Mouse (Mus musculus) adrenal gland, adult (tissue): Measurements from ENCODE around the gene Capn15.

Source experiments
- DNase-seq, 2 experiments: peaks; one replicate each; pipeline ENCODE4 v3.0.0; 2022 to 2023; ENCODE audit warnings: low spot score in 1 of 2; ENCODE audit not compliant: inconsistent age in 2 of 2

The Capn15 gene

DNA sequence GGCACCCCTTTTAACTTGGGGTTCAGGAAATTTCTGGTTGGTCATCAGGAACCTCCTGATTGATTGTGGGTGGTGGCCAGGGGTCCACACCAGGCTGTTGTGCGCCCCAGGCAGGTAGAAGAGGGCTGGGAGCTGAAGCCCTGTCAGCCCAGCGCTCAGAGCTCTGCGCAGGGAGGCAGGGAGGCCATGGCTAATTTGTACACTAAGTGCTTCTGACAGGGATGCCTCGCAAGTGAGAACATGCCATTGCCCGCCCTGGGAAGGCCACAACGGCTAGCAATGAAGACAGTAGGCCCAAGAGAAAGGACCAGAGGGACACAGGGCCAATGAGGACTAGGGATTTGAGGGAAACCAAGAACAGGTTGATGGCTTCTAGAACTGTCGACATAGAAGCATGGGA is 29.0 kb downstream of the Capn15 start:
- DNase-seq, result no peak

- no peak for DNase-seq
Measured at GRCm38 (mm10) chr17:25956201-25956600, 29.4 kb downstream of the Capn15 start.

GRCm38 (mm10) chr17:25955736-25956135 is 29.9 kb downstream of the Capn15 start:
- no peak for DNase-seq

GRCm38 (mm10) chr17:25954671-25955070 is 30.9 kb downstream of the Capn15 start:
- DNase-seq, result no peak

DNA sequence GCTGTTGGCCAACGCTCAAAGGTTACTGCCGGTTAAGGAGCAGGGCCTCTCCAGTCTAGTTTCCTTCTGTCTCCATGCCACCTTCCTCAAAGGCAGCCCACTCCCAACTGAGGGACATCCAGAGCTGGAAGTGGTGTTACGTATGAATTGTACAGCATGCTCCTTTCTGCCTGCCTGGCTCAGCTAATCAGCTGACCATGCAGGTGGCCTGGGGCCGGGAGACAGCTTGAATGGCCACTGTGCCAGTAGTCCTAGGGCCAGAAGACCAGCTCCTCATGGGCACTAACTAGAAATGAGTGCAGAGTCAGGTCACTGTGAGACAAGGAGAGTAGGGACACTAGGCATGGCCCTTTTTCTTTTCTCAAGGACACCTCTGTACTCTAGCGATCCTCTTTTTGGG is 32.4 kb downstream of the Capn15 start:
- no peak for DNase-seq

- no peak for DNase-seq
Measured at GRCm38 (mm10) chr17:25951803-25952623, 33.6 kb downstream of the Capn15 start, which contains the start of gene A930017K11Rik. Gene A930017K11Rik, minus strand, starts transcription at chr17:25952565.

DNA sequence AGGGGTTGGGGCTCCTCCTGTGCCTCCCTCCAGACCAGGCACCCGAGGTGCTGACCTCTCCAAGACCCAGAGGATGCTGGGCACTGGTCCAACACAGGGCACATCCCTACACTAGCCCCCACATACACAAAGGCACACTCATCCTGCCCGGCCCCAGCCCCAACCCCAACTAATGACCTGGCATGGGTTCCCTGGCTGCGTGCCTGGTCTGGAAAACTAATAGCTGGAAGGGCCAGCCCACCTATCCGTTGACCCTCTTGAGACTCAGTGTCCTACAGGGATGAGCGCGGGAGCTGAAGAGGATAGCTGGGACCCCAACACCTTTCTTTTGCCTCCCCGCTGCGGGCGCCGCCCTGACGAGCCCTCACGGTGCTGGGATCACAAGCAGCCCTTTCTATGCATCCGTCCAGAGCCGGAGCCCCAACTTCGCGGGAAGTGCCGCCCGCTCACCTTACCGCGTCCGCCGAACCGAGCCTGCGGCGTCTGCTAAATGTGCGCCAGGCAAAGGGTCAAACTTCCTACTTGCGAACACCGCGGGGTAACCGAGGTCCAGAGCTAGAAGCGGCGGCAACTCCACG is 34.3 kb downstream of the Capn15 start:
- peak in 1 of 2 experiments; percentile 37 for DNase-seq

- DNase-seq, result no peak
Measured at GRCm38 (mm10) chr17:25950706-25951105, 34.9 kb downstream of the Capn15 start.

GRCm38 (mm10) chr17:25949981-25950380 is 35.6 kb downstream of the Capn15 start:
- DNase-seq, result no peak

GRCm38 (mm10) chr17:25948051-25948450 is 37.5 kb downstream of the Capn15 start:
- no peak for DNase-seq

DNA sequence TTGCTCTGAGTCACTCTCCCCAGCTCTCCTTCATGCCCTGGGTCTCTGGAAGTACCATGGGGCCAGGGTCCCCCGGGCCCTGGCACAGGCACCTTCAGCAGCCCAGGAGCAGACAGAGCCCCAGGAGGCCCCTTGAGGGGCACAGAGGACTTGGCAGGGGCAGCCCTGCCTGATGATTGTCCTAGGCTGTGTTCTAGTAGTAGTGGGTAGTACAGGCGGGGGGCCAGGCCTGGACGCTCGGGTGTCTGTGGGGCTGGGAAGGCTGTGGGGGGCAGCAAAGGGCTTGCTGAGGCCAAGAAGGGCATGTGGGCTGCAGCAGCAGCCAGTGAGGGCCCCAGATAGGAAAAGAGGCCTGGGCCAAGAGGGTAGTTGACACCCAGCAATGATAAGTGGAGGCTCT is 38.0 kb downstream of the Capn15 start:
- DNase-seq, result no peak

DNA sequence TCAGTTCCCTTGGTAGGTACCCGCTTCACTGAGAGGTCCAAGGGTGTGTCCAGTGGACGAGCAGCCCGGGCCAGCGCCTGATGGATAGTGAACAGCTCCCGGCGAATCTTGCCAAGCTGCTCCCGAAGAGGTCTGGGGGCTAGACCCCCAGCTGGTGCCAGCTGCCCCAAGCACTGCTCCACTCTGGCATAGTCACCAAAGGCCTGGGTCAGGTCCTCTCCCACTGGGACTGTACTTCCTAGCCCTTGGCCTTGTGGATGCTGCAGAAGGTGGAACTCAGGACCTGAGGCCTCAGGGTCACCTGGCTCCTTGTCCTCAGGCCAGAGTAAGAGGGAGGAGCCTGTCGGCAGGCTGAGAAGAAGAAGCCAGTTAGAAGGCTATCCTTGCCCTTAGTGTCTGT is 38.7 kb downstream of the Capn15 start:
- DNase-seq, result no peak

- no peak for DNase-seq
Measured at GRCm38 (mm10) chr17:25946349-25946748, 39.2 kb downstream of the Capn15 start.

DNA sequence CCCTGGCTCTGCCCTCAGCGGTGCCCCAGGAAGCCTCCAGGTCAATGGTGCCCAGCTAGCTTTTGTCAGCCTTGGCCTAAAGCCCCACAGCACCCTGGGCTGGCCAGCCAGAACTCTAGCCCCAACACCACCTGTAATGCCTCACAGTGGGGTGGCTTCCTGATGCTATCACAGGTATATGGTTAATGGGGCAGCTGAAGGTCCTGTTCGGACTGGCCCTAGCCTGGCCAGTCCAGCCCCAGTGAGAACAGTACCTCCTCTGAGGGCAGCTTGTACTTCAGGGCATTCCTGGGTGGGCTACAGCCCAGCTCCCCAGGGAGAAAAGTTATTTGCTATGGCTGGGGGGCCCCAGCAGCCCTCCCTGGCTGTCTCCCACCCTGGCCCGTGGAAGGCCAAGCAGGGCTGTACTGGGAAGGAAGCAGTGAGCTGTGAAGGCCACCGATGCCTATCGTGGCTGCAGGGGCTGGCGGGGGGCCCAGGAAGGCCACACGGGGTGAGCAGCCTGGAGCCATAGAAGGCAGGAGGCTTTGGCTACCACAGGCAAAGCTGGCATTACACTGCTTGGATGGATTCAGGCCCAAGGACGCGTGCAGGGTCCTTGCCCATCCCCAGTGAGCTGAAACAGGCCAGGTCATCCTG is 40.0 kb downstream of the Capn15 start:
- DNase-seq, result peak in 1 of 2 experiments; percentile 69

GRCm38 (mm10) chr17:25944366-25945163 is 41.0 kb downstream of the Capn15 start, which contains the start of the genes Pigq and Nhlrc4:
Gene Pigq, minus strand, starts transcription at chr17:25944936.
Gene Nhlrc4, minus strand, starts transcription at chr17:25944961.
- no peak for DNase-seq

GRCm38 (mm10) chr17:25943769-25944168 is 41.8 kb downstream of the Capn15 start:
- DNase-seq, result no peak

DNA sequence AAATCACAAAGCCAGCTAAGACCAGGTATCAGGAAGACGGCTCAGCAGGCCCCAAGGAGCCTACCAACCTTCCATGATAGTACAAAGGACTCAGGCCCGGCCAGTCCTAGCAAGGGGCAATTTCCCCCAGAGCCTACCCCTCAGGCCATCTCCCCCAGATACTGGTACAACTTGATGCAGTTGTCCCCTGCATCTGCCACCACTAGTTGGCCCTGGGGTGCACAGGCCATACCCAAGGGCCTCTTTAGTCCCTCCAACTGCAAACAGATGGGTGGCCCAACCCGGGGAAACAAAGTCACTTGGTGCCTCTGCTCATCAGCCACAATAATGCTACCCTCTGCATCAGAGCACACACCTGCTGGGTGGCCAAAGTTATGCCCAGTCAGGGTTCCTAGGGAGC is 42.4 kb downstream of the Capn15 start:
- DNase-seq, result no peak

- no peak for DNase-seq
Measured at GRCm38 (mm10) chr17:25942597-25943151, 42.9 kb downstream of the Capn15 start.

DNA sequence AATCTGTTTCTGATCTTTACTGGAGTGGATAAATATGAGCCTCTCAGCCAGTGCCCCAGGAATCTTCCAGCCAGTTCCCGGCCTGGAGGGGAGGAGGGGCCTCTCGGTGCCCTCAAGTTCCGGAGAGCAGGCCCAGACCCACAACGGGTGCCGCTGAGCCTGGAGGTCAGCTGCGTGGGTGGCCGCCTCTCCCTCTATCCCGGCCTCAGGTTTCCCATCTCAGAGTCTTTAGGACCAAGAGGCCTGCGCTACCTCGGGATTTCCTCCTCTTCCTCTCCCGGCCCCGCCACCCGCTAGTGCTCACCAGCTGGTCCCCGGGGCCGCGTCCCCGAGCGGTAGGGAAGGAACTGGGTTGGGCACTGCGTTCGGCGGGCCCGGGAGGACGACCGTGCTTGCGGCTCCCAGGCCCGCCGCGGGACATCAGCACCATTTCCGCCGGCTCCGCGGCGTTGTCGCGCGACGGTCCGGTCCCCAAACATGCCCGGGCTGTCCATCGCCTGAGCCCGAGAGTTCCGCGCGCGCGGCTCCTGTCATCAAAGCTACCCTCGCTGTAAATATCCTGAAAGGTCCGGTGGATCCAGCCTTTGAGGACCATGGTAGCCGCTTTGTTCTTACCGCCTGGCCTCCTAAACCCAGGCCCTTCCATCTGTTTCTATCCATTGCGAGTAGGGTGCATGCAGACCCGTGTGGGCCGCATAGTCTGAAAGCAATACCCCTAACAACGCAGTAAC is 43.9 kb downstream of the Capn15 start:
- peak; percentile 80 to 95 for DNase-seq

GRCm38 (mm10) chr17:25934526-25934925 is 51.1 kb downstream of the Capn15 start:
- DNase-seq, result peak in 1 of 2 experiments; percentile 52
